Mouse (Mus musculus) embryonic facial prominence, embryonic 11.5 days (tissue): ENCODE results near the gene Gdpd4. TPM values are rescaled to one million over a fixed set of nuclear protein-coding genes. Genes with fewer than 3 reads are reported as not detected.

Experiments used
- ATAC-seq: fragments of 200-750 bp; cut with Nextera tagmentation; replicated peaks from 2 replicates; pipeline ENCODE4 v1.8.0; 2017; ENCODE audit warnings: low read depth; ENCODE audit not compliant: insufficient number of reproducible peaks, low FRiP score, low TSS enrichment
- DNase-seq: peaks from one replicate; pipeline ENCODE4 v3.0.0-alpha.2; 2015; ENCODE audit warnings: low spot score
- H3K27ac ChIP-seq: fragments of 300-500 bp; sonication (generic); replicated peaks from 2 replicates; pipeline ENCODE4 v1.5.1; 2014; ENCODE audit warnings: mild to moderate bottlenecking, low read depth, low read length, control low read depth
- H3K27me3 ChIP-seq: fragments of 300-500 bp; sonication (generic); 2 replicates; pipeline ENCODE4 v1.6.1; 2014; ENCODE audit warnings: mild to moderate bottlenecking, low read length, moderate library complexity, mixed read lengths; ENCODE audit not compliant: control insufficient read depth, insufficient read depth
- H3K36me3 ChIP-seq: fragments of 300-500 bp; sonication (generic); replicated peaks from 2 replicates; pipeline ENCODE4 v1.6.1; 2014; ENCODE audit warnings: low read depth, mild to moderate bottlenecking, low read length, moderate library complexity, mixed read lengths; ENCODE audit not compliant: control insufficient read depth, insufficient read depth
- H3K4me1 ChIP-seq: fragments of 300-500 bp; sonication (generic); 2 replicates; pipeline ENCODE4 v1.6.1; 2014; ENCODE audit warnings: low read length, mixed read lengths; ENCODE audit not compliant: control insufficient read depth, insufficient read depth
- H3K4me2 ChIP-seq: fragments of 300-500 bp; sonication (generic); 2 replicates; pipeline ENCODE4 v1.6.1; 2014; ENCODE audit warnings: low read depth, mild to moderate bottlenecking, control low read depth, low read length, moderate library complexity
- H3K4me3 ChIP-seq: fragments of 300-500 bp; sonication (generic); 2 replicates; pipeline ENCODE4 v1.5.1; 2014; ENCODE audit warnings: low read depth, low read length, control low read depth
- H3K9ac ChIP-seq: fragments of 300-500 bp; sonication (generic); replicated peaks from 2 replicates; pipeline ENCODE4 v1.6.1; 2014; ENCODE audit warnings: mild to moderate bottlenecking, control low read depth, low read length
- H3K9me3 ChIP-seq: fragments of 300-500 bp; sonication (generic); replicated peaks from 2 replicates; pipeline ENCODE4 v1.6.1; 2016; ENCODE audit warnings: mild to moderate bottlenecking, low read length, inconsistent platforms, mixed read lengths; ENCODE audit not compliant: control insufficient read depth
- WGBS: fragments of 180-500 bp; shearing (Covaris S2); extraction: QIAGEN DNeasy Blood & Tissue Kit; methylation state at CpG from one replicate; pipeline ENCODE4 v1.1.7; 2014; 5-methylcytosine and 5-hydroxymethylcytosine counted together
- polyA plus RNA-seq: library from polyadenylated mRNA; unstranded; fragments of >200 nt; fragmentation: Nextera tagmentation; extraction: Ambion mirVana; gene quantifications from 2 replicates; pipeline ENCODE4 v1.2.1, GENCODE M21; 2014

Gene Gdpd4
- polyA plus RNA-seq, result 0.07 TPM in 1 of 2 replicates, not detected in the other

- no peak within 1 kb of the TSS for H3K27ac ChIP-seq
- H3K9ac ChIP-seq, result no peak within 1 kb of the TSS
- no peaks in the 10 kb centered on the region for H3K36me3 ChIP-seq
- no peaks in the 10 kb centered on the region for H3K4me1 ChIP-seq
- H3K4me3 ChIP-seq, result no peak within 1 kb of the TSS
- DNase-seq (no peak), ATAC-seq (no peak)
- no peak within 1 kb of the TSS for H3K4me2 ChIP-seq
- WGBS, result 77% methylated on average over 12 of the region's 12 CpGs
- H3K9me3 ChIP-seq, result no peaks in the 10 kb centered on the region
- H3K27me3 ChIP-seq, result no peaks in the 10 kb centered on the region
Measured at GRCm38 (mm10) chr7:97919742-97920141, at the start of gene Gdpd4. Gdpd4 (plus strand) TSS chr7:97919955.

- H3K9me3 ChIP-seq, result no peaks in the 10 kb centered on the region
- no peaks in the 10 kb centered on the region for H3K36me3 ChIP-seq
- no peaks in the 10 kb centered on the region for H3K4me1 ChIP-seq
- no peak for DNase-seq
- no peak overlapping the region for H3K4me3 ChIP-seq
- no peak overlapping the region for H3K9ac ChIP-seq
- no peak overlapping the region for H3K27ac ChIP-seq
- H3K4me2 ChIP-seq, result no peak overlapping the region
- ATAC-seq, result no peak
- no peaks in the 10 kb centered on the region for H3K27me3 ChIP-seq
- 93% methylated on average over 4 of the region's 4 CpGs for WGBS
Measured at GRCm38 (mm10) chr7:97872396-97872795, 47.4 kb upstream of the Gdpd4 start.

DNA sequence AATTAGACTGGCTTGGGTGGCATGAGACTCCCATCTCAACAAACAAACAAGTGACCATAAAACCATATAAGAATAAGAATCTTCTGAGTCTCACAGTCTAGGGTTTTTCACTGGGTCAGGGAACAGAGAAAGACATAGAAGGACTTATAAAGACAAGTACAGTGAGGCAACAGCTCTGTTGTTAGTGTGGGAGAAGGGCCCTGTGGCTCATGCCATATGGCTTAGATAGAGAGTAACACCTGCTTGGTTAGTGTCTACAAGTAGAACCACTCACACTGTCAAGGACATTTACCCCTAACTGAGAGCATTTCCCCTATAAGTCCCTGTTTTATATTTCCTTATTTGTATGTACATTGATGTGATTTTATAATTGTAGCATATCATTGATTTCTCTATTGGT is 46.4 kb upstream of the Gdpd4 start:
- DNase-seq (no peak), ATAC-seq (no peak)
- Histone ChIP-seq H3K4me2 (no peak overlapping the region), H3K27ac (no peak overlapping the region), H3K9me3 (no peaks in the 10 kb centered on the region), H3K4me3 (no peak overlapping the region), H3K27me3 (no peaks in the 10 kb centered on the region), H3K9ac (no peak overlapping the region), H3K4me1 (no peaks in the 10 kb centered on the region), H3K36me3 (no peaks in the 10 kb centered on the region)

DNA sequence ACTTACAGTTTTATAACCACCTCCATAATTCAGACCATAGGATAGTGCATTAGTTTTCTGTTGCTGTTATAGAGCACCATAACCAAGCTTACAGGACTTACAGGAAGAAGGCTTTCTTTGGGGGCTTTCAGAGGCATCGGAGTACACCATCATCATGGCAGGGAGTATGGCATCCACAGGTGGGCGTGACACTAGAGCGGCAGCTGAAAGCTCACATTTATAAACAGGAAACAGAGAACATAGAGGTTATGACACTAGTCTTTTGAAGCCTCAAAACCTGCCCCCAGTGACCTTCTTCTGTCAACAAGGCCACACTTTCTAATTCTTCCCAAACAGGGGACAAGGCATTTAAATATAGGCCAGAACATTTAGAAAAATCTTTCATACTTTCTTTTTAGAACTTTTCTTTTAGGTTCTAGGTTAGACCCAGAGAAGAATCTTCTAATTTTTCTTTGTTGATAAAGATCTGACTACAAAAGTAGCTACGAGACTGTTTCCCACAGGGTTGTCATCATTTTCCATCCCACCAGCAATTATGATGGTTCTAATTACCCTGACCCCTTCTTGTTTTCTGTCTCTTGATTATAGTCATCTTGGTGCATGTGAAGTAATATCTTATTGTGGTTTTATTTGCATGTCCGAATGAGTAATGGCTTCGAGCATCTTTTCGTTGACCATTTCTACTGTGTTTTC is 41.8 kb upstream of the Gdpd4 start:
- no peak overlapping the region for H3K4me2 ChIP-seq
- H3K4me3 ChIP-seq, result no peak overlapping the region
- no peaks in the 10 kb centered on the region for H3K9me3 ChIP-seq
- no peaks in the 10 kb centered on the region for H3K4me1 ChIP-seq
- WGBS, result 71% methylated on average over 7 of the region's 7 CpGs
- H3K27me3 ChIP-seq, result no peaks in the 10 kb centered on the region
- no peaks in the 10 kb centered on the region for H3K36me3 ChIP-seq
- ATAC-seq, result no peak
- H3K9ac ChIP-seq, result no peak overlapping the region
- H3K27ac ChIP-seq, result no peak overlapping the region
- no peak for DNase-seq

GRCm38 (mm10) chr7:97911646-97912045 is 8.1 kb upstream of the Gdpd4 start:
- no peaks in the 10 kb centered on the region; the same call in 1 of the 2 replicates for H3K36me3 ChIP-seq
- H3K4me3 ChIP-seq, result no peak overlapping the region
- 78% methylated on average over 3 of the region's 3 CpGs for WGBS
- DNase-seq (no peak), ATAC-seq (no peak)
- no peak overlapping the region for H3K4me2 ChIP-seq
- no peaks in the 10 kb centered on the region for H3K4me1 ChIP-seq
- H3K27me3 ChIP-seq, result no peaks in the 10 kb centered on the region
- H3K9me3 ChIP-seq, result no peaks in the 10 kb centered on the region
- no peak overlapping the region for H3K27ac ChIP-seq
- H3K9ac ChIP-seq, result no peak overlapping the region

DNA sequence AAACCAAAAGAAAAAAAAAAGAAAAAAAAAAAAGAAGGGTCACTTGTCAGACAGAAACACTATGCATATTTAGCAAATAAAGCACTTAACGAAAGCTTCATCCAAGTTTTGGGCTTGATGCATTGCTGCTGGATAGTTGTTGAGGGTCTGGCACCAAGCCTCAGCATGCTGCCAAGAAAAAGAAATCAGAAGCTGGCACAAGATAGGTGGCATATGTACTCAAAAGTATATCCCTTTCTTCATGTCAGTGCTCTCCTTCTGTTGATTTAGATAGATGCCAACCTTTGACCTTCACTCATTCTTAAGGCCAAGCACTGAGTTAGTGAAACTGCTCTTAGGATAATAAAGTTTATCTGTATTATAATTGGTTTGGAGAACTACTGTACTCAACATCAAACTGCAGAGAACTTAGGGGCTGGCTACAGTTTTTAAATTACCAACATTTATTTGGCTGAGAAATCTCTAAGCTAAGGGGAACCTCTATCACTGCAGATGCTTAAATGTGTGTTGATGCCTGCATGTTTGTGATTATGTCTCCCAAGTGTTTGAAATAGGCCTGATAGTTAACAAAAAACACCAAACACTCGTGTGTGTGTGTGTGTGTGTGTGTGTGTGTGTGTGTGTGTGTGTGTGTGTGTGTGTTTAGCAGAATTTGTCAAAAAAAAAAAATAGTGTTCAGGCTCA is 4.8 kb upstream of the Gdpd4 start:
- Histone ChIP-seq H3K27ac (no peak overlapping the region), H3K4me3 (no peak overlapping the region), H3K9me3 (no peaks in the 10 kb centered on the region), H3K4me1 (no peaks in the 10 kb centered on the region), H3K27me3 (no peaks in the 10 kb centered on the region), H3K9ac (no peak overlapping the region), H3K4me2 (no peak overlapping the region), H3K36me3 (no peaks in the 10 kb centered on the region; the same call in 1 of the 2 replicates)
- ATAC-seq (no peak), DNase-seq (no peak)
- WGBS, result 68% methylated on average over 2 of the region's 2 CpGs

DNA sequence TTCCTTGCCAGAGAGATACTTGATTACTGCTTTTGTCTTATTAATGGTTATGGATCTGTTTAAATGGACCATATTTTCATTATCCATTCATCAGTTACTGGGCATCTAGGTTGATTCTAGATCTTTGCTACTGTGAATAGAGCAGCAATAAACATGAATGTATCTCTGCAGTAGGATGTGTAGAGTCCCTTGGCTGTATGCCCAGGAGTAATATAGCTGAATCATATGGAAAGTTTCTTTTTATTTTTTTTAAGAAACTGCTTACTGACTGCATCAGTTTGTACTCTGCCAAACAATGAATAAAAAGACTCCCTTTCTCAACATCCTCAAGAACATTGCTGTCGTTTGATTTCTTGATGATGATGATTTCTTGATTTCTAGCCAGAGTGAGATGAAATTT is 6.1 kb downstream of the Gdpd4 start:
- no peak overlapping the region for H3K4me2 ChIP-seq
- no peaks in the 10 kb centered on the region for H3K27me3 ChIP-seq
- H3K9me3 ChIP-seq, result no peaks in the 10 kb centered on the region
- no peaks in the 10 kb centered on the region for H3K4me1 ChIP-seq
- ATAC-seq (no peak), DNase-seq (no peak)
- no peak overlapping the region for H3K9ac ChIP-seq
- 80% methylated on average over 1 of the region's 1 CpGs for WGBS
- H3K4me3 ChIP-seq, result no peak overlapping the region
- no peak overlapping the region for H3K27ac ChIP-seq
- H3K36me3 ChIP-seq, result no peaks in the 10 kb centered on the region

DNA sequence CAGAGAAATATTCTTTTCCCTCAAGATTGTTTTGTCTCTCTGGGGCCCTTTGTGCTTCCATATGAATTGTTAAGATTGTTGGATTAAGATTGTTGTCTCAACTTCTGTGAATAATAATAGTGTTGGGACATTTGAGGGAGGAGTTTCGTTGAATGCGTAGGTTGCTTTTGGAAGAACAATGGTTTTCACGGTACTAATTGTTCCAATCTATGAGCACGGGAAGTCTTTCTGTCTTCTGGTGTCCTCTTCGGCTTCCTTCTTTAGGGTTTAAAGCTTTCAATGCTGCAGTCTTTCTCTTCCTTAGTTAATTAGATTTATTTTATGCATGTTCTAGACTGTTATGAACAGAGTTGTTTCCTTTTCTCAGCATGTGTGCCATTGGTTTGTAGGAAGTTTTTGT is 7.2 kb downstream of the Gdpd4 start:
- 94% methylated on average over 5 of the region's 5 CpGs for WGBS
- no peaks in the 10 kb centered on the region for H3K9me3 ChIP-seq
- no peak overlapping the region for H3K27ac ChIP-seq
- DNase-seq, result no peak
- ATAC-seq, result no peak
- H3K4me2 ChIP-seq, result no peak overlapping the region
- H3K36me3 ChIP-seq, result no peaks in the 10 kb centered on the region
- no peaks in the 10 kb centered on the region for H3K27me3 ChIP-seq
- H3K9ac ChIP-seq, result no peak overlapping the region
- H3K4me3 ChIP-seq, result no peak overlapping the region
- H3K4me1 ChIP-seq, result no peaks in the 10 kb centered on the region
